Mouse (Mus musculus) heart, adult 2 months (tissue): ENCODE measurements around the gene Rorc.

ENCODE experiments used
- CTCF ChIP-seq: fragments of 200-600 bp; IDR thresholded peaks from 2 replicates; pipeline ENCODE4 v1.8.1; 2022; ENCODE audit warnings: antibody characterized with exemption, mild to moderate bottlenecking, moderate library complexity
- EP300 ChIP-seq: fragments of 200-500 bp; IDR thresholded peaks from 2 replicates; pipeline ENCODE4 v1.6.1; 2011; ENCODE audit warnings: low read depth, low read length, control low read depth; ENCODE audit not compliant: insufficient read depth
- POLR2A ChIP-seq: fragments of 200-500 bp; IDR thresholded peaks from 2 replicates; pipeline ENCODE4 v1.6.1; 2011; ENCODE audit warnings: mild to moderate bottlenecking, low read depth, low read length, control low read depth; ENCODE audit not compliant: insufficient read depth

- no peak for TF ChIP-seq EP300
- TF ChIP-seq CTCF = no peak
- TF ChIP-seq POLR2A = no peak
Observed at GRCm38 (mm10) chr3:94391001-94391400, 18.4 kb downstream of the Rorc start.
